Mouse (Mus musculus) cortical plate, adult 2 months (tissue): ENCODE measurements around the gene Ssxb6. TPM values are rescaled to one million over a fixed set of nuclear protein-coding genes. Genes with fewer than 3 reads are reported as not detected.
"Not testable (repeated sequence)": the region's sequence is repeated elsewhere in the genome, so short reads cannot be mapped to it uniquely, and the experiment has no call there.

Experiments
- H3K27ac ChIP-seq: fragments of 200-500 bp; 2 replicates; pipeline ENCODE4 v1.5.1; 2012; ENCODE audit warnings: low read length, control low read depth, inconsistent platforms; ENCODE audit not compliant: insufficient read depth
- H3K4me1 ChIP-seq: fragments of 200-500 bp; 2 replicates; pipeline ENCODE4 v1.6.1; 2011; ENCODE audit warnings: low read length; ENCODE audit not compliant: control insufficient read depth, insufficient read depth
- H3K4me3 ChIP-seq: fragments of 200-500 bp; 2 replicates; pipeline ENCODE4 v1.5.1; 2011; ENCODE audit warnings: mild to moderate bottlenecking, low read length, control low read depth; ENCODE audit not compliant: insufficient read depth
- CTCF ChIP-seq: fragments of 200-500 bp; IDR thresholded peaks from 2 replicates; pipeline ENCODE4 v1.5.1; 2011; ENCODE audit warnings: mild to moderate bottlenecking, control low read depth, low read length; ENCODE audit not compliant: insufficient read depth; ENCODE audit errors: extremely low read depth
- POLR2A ChIP-seq: fragments of 200-500 bp; IDR thresholded peaks from 2 replicates; pipeline ENCODE4 v1.6.1; 2011; ENCODE audit warnings: mild to moderate bottlenecking, low read length, control low read depth; ENCODE audit not compliant: insufficient read depth; ENCODE audit errors: extremely low read depth
- polyA plus RNA-seq: library from polyadenylated mRNA; depleted of rRNA; stranded (reverse); fragments of >200 nt; gene quantifications from 2 replicates; pipeline ENCODE4 v1.2.3, GENCODE M21; 2012; rRNA removed

Ssxb6 gene
- not detected in 2 replicates for polyA plus RNA-seq

GRCm38 (mm10) chrX:8548155-8548554, at the start of gene Ssxb6:
TSS of gene Ssxb6 (minus strand) at chrX:8548255.
- H3K4me1 ChIP-seq, H3K4me3 ChIP-seq, H3K27ac ChIP-seq: not testable (repeated sequence)

- H3K4me3 ChIP-seq, H3K4me1 ChIP-seq, H3K27ac ChIP-seq: not testable (repeated sequence)
These were observed 43.7 kb upstream of the Ssxb6 start, which contains the start of gene Ssxb3 for GRCm38 (mm10) chrX:8591716-8592115. TSS of gene Ssxb3 (minus strand) at chrX:8591816.

- H3K4me3 ChIP-seq = no peak within 1 kb of the TSS
- no peak within 1 kb of the TSS for H3K27ac ChIP-seq
- no peak for TF ChIP-seq POLR2A
- no peak for TF ChIP-seq CTCF
- no peaks in the 10 kb centered on the region for H3K4me1 ChIP-seq
These were observed 23.2 kb downstream of the Ssxb6 start, which contains the start of gene Gm14459 for GRCm38 (mm10) chrX:8524854-8525253. TSS of gene Gm14459 (minus strand) at chrX:8524954.

Other genes with a start within 250 kb of the Ssxb6 start
- gene Ssxb10, start 220.8 kb downstream of the Ssxb6 start, polyA plus RNA-seq = not detected in 2 replicates
- gene Ssxb9, start 181.3 kb downstream of the Ssxb6 start, polyA plus RNA-seq = not detected in 2 replicates
- not detected in 2 replicates for gene Ssxb1, start 134.9 kb downstream of the Ssxb6 start, polyA plus RNA-seq
- gene Ssxb2, start 86.5 kb downstream of the Ssxb6 start, polyA plus RNA-seq = not detected in 2 replicates
- not detected in 2 replicates for gene Gm14459, start 23.3 kb downstream of the Ssxb6 start, polyA plus RNA-seq
- not detected in 2 replicates for gene Ssxb3, start 43.6 kb upstream of the Ssxb6 start, polyA plus RNA-seq
- not detected in 2 replicates for gene Ssxb8, start 142.6 kb upstream of the Ssxb6 start, polyA plus RNA-seq
- gene Ssx9, start 200.2 kb upstream of the Ssxb6 start, polyA plus RNA-seq = not detected in 2 replicates